Mouse (Mus musculus): ENCODE data around the gene Nek8.

- peak; percentile 68 for TF ChIP-seq SIN3A (IDR thresholded peaks at IDR 0.05; ENCODE audit: low read length)
- TF ChIP-seq CTCF (conservative IDR thresholded peaks at IDR 0.05 in 1 of 2, IDR thresholded peaks at IDR 0.05 in 1 of 2; ENCODE audit: low read depth in 2 of 2, low read length in 2 of 2) = peak; percentile 85 to 99
- TF ChIP-seq POLR2A (IDR thresholded peaks at IDR 0.05; ENCODE audit: low read depth, low read length) = peak; percentile 77
- peak; percentile 11; the same call in 1 of the 2 replicates for TF ChIP-seq CHD1 (IDR thresholded peaks at IDR 0.05; ENCODE audit: low read depth, low read length)
Measured at GRCm38 (mm10) chr11:78177903-78178858, 1.7 kb upstream of the Nek8 start.

Measured in CH12.LX (cell line).